8 mouse cellular contexts compared by ENCODE assay signal in genomic region chr17:21536676-21537075, GRCm38 (mm10). TPM values are rescaled to one million over a fixed set of nuclear protein-coding genes. Genes with fewer than 3 reads are reported as not detected.
DNase-seq lines count a peak whose midpoint lies in the region; ATAC-seq and TF ChIP-seq lines count a peak whose summit lies in the region.
"Had no signal": no experiment of that assay in that cellular context is flagged by ENCODE, and none has a peak within 500 bp of the region (broad histone marks: within the 10 kb centered on the region; RNA-seq: fewer than 3 reads in every experiment).

No protein-coding gene starts in this region.

- intact Hi-C loops in heart, postnatal 25 days (cut with DNase I), result loop anchor here (10.0 kb wide), 1 partner anchor 592 kb away; the partner anchor contains the start of gene Ppp2r1a

- H3K4me3 ChIP-seq in heart, postnatal 0 days (ENCODE audit: low read depth, low read length), result 0 out of 2 replicates have a peak overlapping the region, but pooled peaks have one; percentile 69
- peak overlapping the region; percentile 31; the same call in 1 of the 2 replicates for H3K4me3 ChIP-seq in embryonic fibroblast, embryonic 13.5 days (ENCODE audit: insufficient read depth, low read length)
- H3K4me3 ChIP-seq in hindbrain, postnatal 0 days (ENCODE audit: low read length), result no peak overlapping the region
- H3K4me3 ChIP-seq: neural tube, embryonic 12.5 days had no signal

- TF ChIP-seq CTCF in heart, postnatal 0 days (IDR thresholded peaks at IDR 0.05; ENCODE audit: low read depth), result no peak
- TF ChIP-seq CTCF in embryonic fibroblast, embryonic 13.5 days (IDR thresholded peaks at IDR 0.05; ENCODE audit: borderline replicate concordance, insufficient read depth, low read length), result no peak
- TF ChIP-seq CTCF in hindbrain, postnatal 0 days (IDR thresholded peaks at IDR 0.05; ENCODE audit: low read depth), result no peak

- no peaks in the 10 kb centered on the region for H3K9me3 ChIP-seq in heart, postnatal 0 days (replicated peaks; ENCODE audit: control insufficient read depth, low read length)
- H3K9me3 ChIP-seq in hindbrain, postnatal 0 days (ENCODE audit: low read length), result no peaks in the 10 kb centered on the region
- H3K9me3 ChIP-seq: neural tube, embryonic 12.5 days had no signal

- peak overlapping the region; percentile 92; the same call in 1 of the 2 replicates for H3K4me2 ChIP-seq in heart, postnatal 0 days (ENCODE audit: low read depth, low read length)
- no peak overlapping the region for H3K4me2 ChIP-seq in hindbrain, postnatal 0 days (ENCODE audit: low read depth, low read length)

- WGBS in heart, postnatal 0 days, result 38% methylated on average over 2 of the region's 2 CpGs
- 77% methylated on average over 2 of the region's 2 CpGs for WGBS in hindbrain, postnatal 0 days

- H3K27ac ChIP-seq in heart, postnatal 0 days (ENCODE audit: low read depth), result peak overlapping the region; percentile 86
- H3K27ac ChIP-seq in embryonic fibroblast, embryonic 13.5 days (ENCODE audit: insufficient read depth, low read length), result peak overlapping the region; percentile 79
- no peak overlapping the region for H3K27ac ChIP-seq in hindbrain, postnatal 0 days
- H3K27ac ChIP-seq: neural tube, embryonic 12.5 days had no signal

- DNase-seq in heart, postnatal 0 days (ENCODE audit: low spot score), result peak; percentile 58
- no peak for DNase-seq in heart, postnatal 25 days (ENCODE audit: low spot score)
- DNase-seq in 416B (ENCODE audit: low read depth), result peak; percentile 90
- DNase-seq in hindbrain, postnatal 0 days (ENCODE audit: low spot score), result no peak

- no peak for TF ChIP-seq EP300 in heart, postnatal 0 days (IDR thresholded peaks at IDR 0.05; ENCODE audit: low read depth)

- H3K36me3 ChIP-seq in heart, postnatal 0 days (replicated peaks; ENCODE audit: control insufficient read depth, insufficient read depth, low read length), result no peaks in the 10 kb centered on the region
- no peaks in the 10 kb centered on the region for H3K36me3 ChIP-seq in hindbrain, postnatal 0 days (ENCODE audit: insufficient read depth, low read length)
- H3K36me3 ChIP-seq: neural tube, embryonic 12.5 days had no signal

- no peaks in the 10 kb centered on the region for H3K27me3 ChIP-seq in heart, postnatal 0 days (ENCODE audit: control insufficient read depth, insufficient read depth, low read length)
- H3K27me3 ChIP-seq in hindbrain, postnatal 0 days (ENCODE audit: insufficient read depth, low read length), result no peaks in the 10 kb centered on the region
- H3K27me3 ChIP-seq: neural tube, embryonic 12.5 days had no signal

- ATAC-seq in heart, postnatal 0 days (ENCODE audit: insufficient read depth, low read depth), result no peak
- peak; percentile 39 for ATAC-seq in CD4-positive, CD25-positive, alpha-beta regulatory T cell, adult 4 months
- no peak for ATAC-seq in megakaryocyte progenitor cell, adult 5-6 weeks (replicated peaks; ENCODE audit: poor library complexity)
- no peak for ATAC-seq in hindbrain, postnatal 0 days

- peaks cover 9% of the 10 kb centered on the region for H3K4me1 ChIP-seq in heart, postnatal 0 days (ENCODE audit: control insufficient read depth, insufficient read depth)
- H3K4me1 ChIP-seq in embryonic fibroblast, embryonic 13.5 days (ENCODE audit: control insufficient read depth, insufficient read depth, low read length), result peaks cover 6% of the 10 kb centered on the region
- H3K4me1 ChIP-seq in hindbrain, postnatal 0 days (ENCODE audit: insufficient read depth, low read length), result no peaks in the 10 kb centered on the region

- no peak for TF ChIP-seq POLR2A in embryonic fibroblast, embryonic 13.5 days (IDR thresholded peaks at IDR 0.05; ENCODE audit: low read depth, low read length)

- no peak overlapping the region for H3K9ac ChIP-seq in heart, postnatal 0 days (replicated peaks; ENCODE audit: low read depth, low read length)
- H3K9ac ChIP-seq in hindbrain, postnatal 0 days (replicated peaks; ENCODE audit: low read length), result no peak overlapping the region
- H3K9ac ChIP-seq: neural tube, embryonic 12.5 days had no signal

RNA-seq across cellular contexts. Expression of gene Zfp52, which starts 1.3 kb away (rescaled TPM):
- total RNA-seq in heart, postnatal 0 days (2014; rRNA removed; ENCODE audit: low replicate concordance), result 6.8 and 7.0 TPM in 2 replicates
- 4.4 and 4.5 TPM in 2 replicates for polyA plus RNA-seq in heart, postnatal 0 days (2015; fragmentation: Nextera tagmentation; extraction: Ambion mirVana)
- 1 to 10 TPM; 4.6 to 4.7 TPM for total RNA-seq in heart, postnatal 25 days (2021)
- polyA plus RNA-seq in CD4-positive, CD25-positive, alpha-beta regulatory T cell, adult 4 months (2017; shearing (Covaris generic)), result 10 to 100 TPM; 20.8 to 21.6 TPM
- polyA plus RNA-seq in embryonic fibroblast, embryonic 13.5 days (2011; ENCODE audit: insufficient read length, low read depth, missing spikeins), result 17.9 and 29.4 TPM in 2 replicates
- total RNA-seq in megakaryocyte progenitor cell, adult 5-6 weeks (2015), result 32.2 and 33.6 TPM in 2 replicates
- 25.4 and 42.3 TPM in 2 replicates for total RNA-seq in megakaryocyte progenitor cell, adult 5-6 weeks (2017)
- 2.0 and 2.1 TPM in 2 replicates for total RNA-seq in hindbrain, postnatal 0 days (2014; rRNA removed)
- 2.1 and 2.3 TPM in 2 replicates for polyA plus RNA-seq in hindbrain, postnatal 0 days (2015; fragmentation: Nextera tagmentation; extraction: Ambion mirVana)

RNA-seq across cellular contexts. Expression of gene Zfp948, which starts 30.1 kb away (rescaled TPM):
- total RNA-seq in heart, postnatal 0 days (2014; rRNA removed; ENCODE audit: low replicate concordance), result 1.8 and 4.7 TPM in 2 replicates
- polyA plus RNA-seq in heart, postnatal 0 days (2015; fragmentation: Nextera tagmentation; extraction: Ambion mirVana), result 6.2 and 7.4 TPM in 2 replicates
- total RNA-seq in heart, postnatal 25 days (2021), result 1 to 10 TPM; 3.2 TPM
- polyA plus RNA-seq in CD4-positive, CD25-positive, alpha-beta regulatory T cell, adult 4 months (2017; shearing (Covaris generic)), result 10 to 100 TPM; 13.0 to 14.0 TPM
- 23.9 and 28.2 TPM in 2 replicates for polyA plus RNA-seq in embryonic fibroblast, embryonic 13.5 days (2011; ENCODE audit: insufficient read length, low read depth, missing spikeins)
- 4.3 TPM in 2 replicates for total RNA-seq in megakaryocyte progenitor cell, adult 5-6 weeks (2015)
- total RNA-seq in megakaryocyte progenitor cell, adult 5-6 weeks (2017), result 2.0 and 3.3 TPM in 2 replicates
- total RNA-seq in hindbrain, postnatal 0 days (2014; rRNA removed), result 6.5 and 8.7 TPM in 2 replicates
- polyA plus RNA-seq in hindbrain, postnatal 0 days (2015; fragmentation: Nextera tagmentation; extraction: Ambion mirVana), result 13.2 and 15.5 TPM in 2 replicates

RNA-seq across cellular contexts. Expression of gene Zfp53, which starts 47.9 kb away (rescaled TPM):
- total RNA-seq in heart, postnatal 0 days (2014; rRNA removed; ENCODE audit: low replicate concordance), result 0.70 and 0.92 TPM in 2 replicates
- polyA plus RNA-seq in heart, postnatal 0 days (2015; fragmentation: Nextera tagmentation; extraction: Ambion mirVana), result 4.0 and 4.4 TPM in 2 replicates
- 1 to 10 TPM; 2.3 to 2.4 TPM for total RNA-seq in heart, postnatal 25 days (2021)
- polyA plus RNA-seq in CD4-positive, CD25-positive, alpha-beta regulatory T cell, adult 4 months (2017; shearing (Covaris generic)), result 10 to 100 TPM; 44.8 to 46.9 TPM
- 10.8 and 14.7 TPM in 2 replicates for polyA plus RNA-seq in embryonic fibroblast, embryonic 13.5 days (2011; ENCODE audit: insufficient read length, low read depth, missing spikeins)
- 14.5 and 18.7 TPM in 2 replicates for total RNA-seq in megakaryocyte progenitor cell, adult 5-6 weeks (2015)
- 11.6 and 13.9 TPM in 2 replicates for total RNA-seq in megakaryocyte progenitor cell, adult 5-6 weeks (2017)
- total RNA-seq in hindbrain, postnatal 0 days (2014; rRNA removed), result 3.1 and 3.4 TPM in 2 replicates
- 7.8 and 7.9 TPM in 2 replicates for polyA plus RNA-seq in hindbrain, postnatal 0 days (2015; fragmentation: Nextera tagmentation; extraction: Ambion mirVana)

Comparison
In these comparisons a context has a peak if more than half of its experiments do, and no peak if none do; other contexts are left out.
1. DNase-seq: peak in heart, postnatal 0 days (single experiment) and 416B (single experiment); none in heart, postnatal 25 days (single experiment) and hindbrain, postnatal 0 days (single experiment).